Mouse (Mus musculus) liver, adult 2 months (tissue): ENCODE results near the gene Vars. TPM values are rescaled to one million over a fixed set of nuclear protein-coding genes. Genes with fewer than 3 reads are reported as not detected.

Source experiments
- DNase-seq: peaks from one replicate; pipeline ENCODE4 v3.0.0-alpha.2; 2011; ENCODE audit warnings: low read depth, low spot score; ENCODE audit errors: extremely low read depth
- H3K27ac ChIP-seq: fragments of 200-500 bp; replicated peaks from 2 replicates; pipeline ENCODE4 v1.5.1; 2012; ENCODE audit warnings: low read depth, mild to moderate bottlenecking, control low read depth, inconsistent platforms, low read length; ENCODE audit not compliant: insufficient read depth
- H3K27me3 ChIP-seq: fragments of 200-500 bp; 2 replicates; pipeline ENCODE4 v1.6.1; 2012; ENCODE audit warnings: mild to moderate bottlenecking, moderate library complexity, low read length, inconsistent platforms; ENCODE audit not compliant: control insufficient read depth, insufficient read depth
- H3K36me3 ChIP-seq: fragments of 200-500 bp; 2 replicates; pipeline ENCODE4 v1.6.1; 2012; ENCODE audit warnings: low read length, inconsistent platforms; ENCODE audit not compliant: control insufficient read depth, insufficient read depth
- H3K4me1 ChIP-seq: fragments of 200-500 bp; 2 replicates; pipeline ENCODE4 v1.6.1; 2011; ENCODE audit warnings: low read length; ENCODE audit not compliant: control insufficient read depth, insufficient read depth
- H3K4me3 ChIP-seq: fragments of 200-500 bp; 2 replicates; pipeline ENCODE4 v1.5.1; 2011; ENCODE audit warnings: low read depth, mild to moderate bottlenecking, control low read depth, low read length, moderate library complexity; ENCODE audit not compliant: insufficient read depth
- H3K79me2 ChIP-seq: fragments of 200-500 bp; 2 replicates; pipeline ENCODE4 v1.6.1; 2012; ENCODE audit warnings: inconsistent platforms, mild to moderate bottlenecking, low read length, moderate library complexity; ENCODE audit not compliant: control insufficient read depth, insufficient read depth
- H3K9ac ChIP-seq: fragments of 200-500 bp; 2 replicates; pipeline ENCODE4 v1.6.1; 2012; ENCODE audit warnings: low read depth, mild to moderate bottlenecking, control low read depth, inconsistent platforms, low read length
- CTCF ChIP-seq: fragments of 200-500 bp; IDR thresholded peaks from 2 replicates; pipeline ENCODE4 v1.5.1; 2011; ENCODE audit warnings: low read depth, low read length, control low read depth
- POLR2A ChIP-seq: fragments of 200-500 bp; IDR thresholded peaks from 2 replicates; pipeline ENCODE4 v1.6.1; 2011; ENCODE audit warnings: low read length, control low read depth; ENCODE audit not compliant: insufficient read depth; ENCODE audit errors: extremely low read depth
- WGBS: fragments of 180-500 bp; shearing (Covaris S2); methylation state at CpG from one replicate; pipeline ENCODE4 v1.1.7; 2018; 5-methylcytosine and 5-hydroxymethylcytosine counted together
- polyA plus RNA-seq: library from polyadenylated mRNA; depleted of rRNA; stranded (reverse); fragments of >200 nt; gene quantifications from 2 replicates; pipeline ENCODE4 v1.2.3, GENCODE M21; 2012
- total RNA-seq: library from RNA; depleted of rRNA; stranded (reverse); fragments of >200 nt; gene quantifications from 2 replicates; pipeline ENCODE4 v1.2.3, GENCODE M21; 2014

Vars gene
- total and polyA plus RNA-seq, 2 experiments, result 11.8 to 52.7 TPM

DNA sequence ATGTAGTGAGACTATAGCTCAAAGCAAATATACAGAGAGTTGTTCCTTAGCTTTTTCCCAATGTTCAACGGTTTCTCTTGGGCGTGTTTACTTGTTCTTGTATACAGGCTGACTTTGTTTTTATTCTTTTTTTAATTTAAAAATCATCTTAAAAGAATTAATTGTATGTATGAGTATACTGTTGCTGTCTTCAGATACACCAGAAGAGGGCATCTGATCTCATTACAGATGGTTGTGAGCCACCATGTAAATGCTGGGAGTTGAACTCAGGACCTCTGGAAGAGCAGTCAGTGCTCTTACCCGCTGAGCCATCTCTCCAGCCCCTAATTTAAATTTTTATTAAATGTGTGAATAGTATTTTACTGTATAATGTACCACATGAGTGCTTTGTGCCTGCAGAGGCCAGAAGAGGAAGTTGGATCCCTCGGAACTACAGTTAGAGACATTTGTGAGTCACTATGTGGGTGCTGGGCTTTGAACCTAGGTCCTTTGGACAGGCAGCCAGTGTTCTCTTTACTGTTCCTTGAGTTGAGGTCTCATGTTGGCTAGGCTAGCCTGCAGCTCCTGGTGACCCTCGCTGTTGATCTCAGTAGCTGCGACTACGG lies 6.7 kb downstream of the Vars start:
- H3K36me3 ChIP-seq, result peaks cover 6% of the 10 kb centered on the region; the same call in 1 of the 2 replicates
- no peak overlapping the region for H3K27ac ChIP-seq
- no peaks in the 10 kb centered on the region for H3K27me3 ChIP-seq
- no peaks in the 10 kb centered on the region for H3K79me2 ChIP-seq
- DNase-seq, result no peak
- no peak overlapping the region for H3K4me3 ChIP-seq
- TF ChIP-seq CTCF (no peak), POLR2A (no peak)
- H3K9ac ChIP-seq, result no peak overlapping the region
- WGBS, result 96% methylated on average over 7 of the region's 7 CpGs
- no peaks in the 10 kb centered on the region for H3K4me1 ChIP-seq

DNA sequence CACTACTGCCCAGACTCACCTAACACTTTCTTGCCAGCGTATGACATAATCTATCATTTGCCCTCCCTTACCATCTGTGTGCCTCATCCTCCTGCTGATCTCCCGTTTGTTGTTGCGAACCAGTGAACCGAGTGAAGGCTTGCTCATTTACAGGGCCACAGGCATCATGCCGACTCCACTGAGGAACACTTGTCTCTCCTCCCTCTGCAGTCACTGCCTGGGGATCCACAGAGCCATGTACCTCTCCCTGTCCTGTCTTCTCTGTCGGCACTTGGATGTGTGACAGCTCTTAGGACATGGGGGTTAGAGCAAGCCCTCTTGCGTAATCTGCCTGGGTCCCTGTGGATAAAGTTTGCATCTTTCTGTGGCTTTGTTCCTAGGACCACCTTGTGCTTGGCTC lies 8.8 kb downstream of the Vars start:
- H3K9ac ChIP-seq, result no peak overlapping the region
- TF ChIP-seq POLR2A (no peak), CTCF (no peak)
- H3K27me3 ChIP-seq, result no peaks in the 10 kb centered on the region
- no peak for DNase-seq
- H3K27ac ChIP-seq, result no peak overlapping the region
- H3K79me2 ChIP-seq, result no peaks in the 10 kb centered on the region
- 77% methylated on average over 7 of the region's 7 CpGs for WGBS
- no peak overlapping the region for H3K4me3 ChIP-seq
- H3K4me1 ChIP-seq, result no peaks in the 10 kb centered on the region
- H3K36me3 ChIP-seq, result peaks cover 6% of the 10 kb centered on the region; the same call in 1 of the 2 replicates

DNA sequence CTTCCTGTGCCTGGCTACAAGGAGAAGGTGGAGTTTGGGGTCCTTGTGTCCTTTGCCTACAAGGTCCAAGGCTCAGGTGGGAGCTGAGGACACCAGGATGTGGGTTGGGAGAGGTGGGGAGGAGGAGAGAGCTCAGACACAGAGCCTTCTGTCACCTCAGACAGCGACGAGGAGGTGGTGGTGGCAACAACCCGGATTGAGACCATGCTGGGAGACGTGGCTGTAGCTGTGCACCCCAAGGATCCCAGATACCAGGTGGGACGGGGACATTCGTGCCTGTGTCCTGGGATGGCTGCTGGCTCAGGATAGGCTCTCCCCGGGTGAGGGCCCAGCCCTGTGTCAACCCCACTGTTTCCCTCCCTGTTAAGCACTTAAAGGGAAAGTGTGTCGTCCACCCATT lies 10.7 kb downstream of the Vars start:
- DNase-seq, result no peak
- no peak overlapping the region for H3K4me3 ChIP-seq
- TF ChIP-seq POLR2A, result no peak
- no peak for TF ChIP-seq CTCF
- H3K36me3 ChIP-seq, result peaks cover 5% of the 10 kb centered on the region; the same call in 1 of the 2 replicates
- H3K27ac ChIP-seq, result no peak overlapping the region
- H3K79me2 ChIP-seq, result no peaks in the 10 kb centered on the region
- WGBS, result 95% methylated on average over 8 of the region's 8 CpGs
- H3K27me3 ChIP-seq, result no peaks in the 10 kb centered on the region
- no peak overlapping the region for H3K9ac ChIP-seq
- H3K4me1 ChIP-seq, result no peaks in the 10 kb centered on the region

DNA sequence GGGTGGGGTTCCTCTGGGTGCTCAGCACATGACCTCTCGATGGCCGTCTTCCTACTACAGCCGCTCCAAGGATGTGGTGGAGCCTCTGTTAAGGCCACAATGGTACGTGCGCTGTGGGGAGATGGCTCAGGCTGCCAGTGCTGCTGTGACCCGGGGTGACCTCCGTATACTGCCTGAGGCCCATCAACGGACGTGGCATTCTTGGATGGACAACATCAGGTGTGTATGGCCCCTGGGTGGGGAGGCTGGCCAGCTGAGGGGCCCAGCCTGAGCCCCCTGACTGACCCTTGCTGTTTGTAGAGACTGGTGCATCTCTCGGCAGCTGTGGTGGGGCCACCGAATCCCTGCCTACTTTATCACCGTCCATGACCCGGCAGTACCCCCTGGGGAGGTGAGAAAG lies 11.6 kb downstream of the Vars start:
- TF ChIP-seq CTCF (no peak), POLR2A (no peak)
- WGBS, result 89% methylated on average over 13 of the region's 13 CpGs
- H3K36me3 ChIP-seq, result peaks cover 5% of the 10 kb centered on the region; the same call in 1 of the 2 replicates
- no peak for DNase-seq
- H3K27me3 ChIP-seq, result no peaks in the 10 kb centered on the region
- no peaks in the 10 kb centered on the region for H3K4me1 ChIP-seq
- H3K9ac ChIP-seq, result no peak overlapping the region
- H3K4me3 ChIP-seq, result no peak overlapping the region
- no peak overlapping the region for H3K27ac ChIP-seq
- no peaks in the 10 kb centered on the region for H3K79me2 ChIP-seq

DNA sequence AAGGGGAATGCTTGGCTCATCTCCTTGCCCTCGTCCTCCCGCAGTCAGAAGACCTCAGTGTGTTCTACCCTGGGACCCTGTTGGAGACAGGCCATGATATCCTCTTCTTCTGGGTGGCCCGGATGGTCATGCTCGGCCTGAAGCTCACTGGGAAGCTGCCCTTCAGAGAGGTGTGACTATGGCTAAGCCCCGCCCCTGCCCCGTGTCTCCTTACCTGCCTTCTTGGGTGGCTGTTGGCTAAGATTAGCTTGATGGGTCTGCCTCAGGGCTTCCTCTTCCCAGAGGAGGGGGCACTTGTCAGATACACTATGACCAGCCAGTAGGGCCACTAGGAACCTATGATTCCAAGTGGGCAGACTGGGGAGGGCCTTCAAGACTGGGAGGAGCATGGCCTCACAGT lies 12.4 kb downstream of the Vars start:
- Histone ChIP-seq H3K27me3 (no peaks in the 10 kb centered on the region), H3K9ac (no peak overlapping the region), H3K79me2 (no peaks in the 10 kb centered on the region), H3K36me3 (peaks cover 2% of the 10 kb centered on the region; the same call in 1 of the 2 replicates), H3K4me1 (no peaks in the 10 kb centered on the region), H3K27ac (no peak overlapping the region), H3K4me3 (no peak overlapping the region)
- TF ChIP-seq CTCF, result no peak
- no peak for TF ChIP-seq POLR2A
- no peak for DNase-seq
- WGBS, result 87% methylated on average over 6 of the region's 6 CpGs

DNA sequence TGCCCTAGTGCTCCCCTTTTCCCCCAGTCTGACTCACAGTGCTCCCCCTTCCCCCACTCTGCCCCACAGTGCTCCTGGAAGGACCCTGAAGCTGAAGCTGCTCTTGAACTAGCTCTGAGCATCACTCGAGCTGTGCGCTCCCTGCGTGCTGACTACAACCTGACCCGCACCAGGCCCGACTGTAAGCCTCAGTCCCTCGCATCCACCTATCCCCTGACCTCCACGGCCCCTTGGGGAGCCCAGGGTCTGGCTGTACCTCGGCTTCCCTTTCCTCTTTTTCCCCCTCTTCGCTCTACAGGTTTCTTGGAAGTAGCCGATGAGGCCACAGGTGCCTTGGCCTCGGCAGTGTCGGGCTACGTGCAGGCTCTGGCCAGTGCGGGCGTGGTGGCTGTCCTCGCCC lies 14.5 kb downstream of the Vars start:
- Histone ChIP-seq H3K36me3 (no peaks in the 10 kb centered on the region; the same call in 1 of the 2 replicates), H3K9ac (no peak overlapping the region), H3K27me3 (no peaks in the 10 kb centered on the region), H3K27ac (no peak overlapping the region), H3K4me1 (no peaks in the 10 kb centered on the region), H3K79me2 (no peaks in the 10 kb centered on the region), H3K4me3 (no peak overlapping the region)
- no peak for DNase-seq
- 97% methylated on average over 16 of the region's 16 CpGs for WGBS
- TF ChIP-seq POLR2A (no peak), CTCF (no peak)
